Mouse (Mus musculus) megakaryocyte-erythroid progenitor cell, adult 5-6 weeks (primary cell): ENCODE results near the gene Trappc2. TPM values are rescaled to one million over a fixed set of nuclear protein-coding genes. Genes with fewer than 3 reads are reported as not detected.

Source experiments
- ATAC-seq: replicated peaks from 2 replicates; pipeline ENCODE4 v1.8.0; 2016; ENCODE audit warnings: mild to moderate bottlenecking, inconsistent platforms; ENCODE audit not compliant: severe bottlenecking, poor library complexity, low FRiP score, low TSS enrichment
- total RNA-seq, 2 experiments: library from RNA; stranded (forward) in 1 of 2; stranded (reverse) in 1 of 2; fragments of 200-1000, 215-1000 nt in 1 of 2; fragments of >200 nt in 1 of 2; fragmentation: Nextera tagmentation in 1 of 2; gene quantifications; 2 replicates each; pipeline ENCODE4 v1.2.3; 2014 to 2017

Gene Trappc2
- total RNA-seq (2014; fragmentation: Nextera tagmentation) (3.5 and 6.9 TPM in 2 replicates), total RNA-seq (2017) (6.6 and 7.3 TPM in 2 replicates)

GRCm38 (mm10) chrX:166440036-166440615, at the start of gene Trappc2:
Gene Trappc2, plus strand, starts transcription at chrX:166440574.
- ATAC-seq, result peak; percentile 26

GRCm38 (mm10) chrX:166393753-166394152, 46.6 kb upstream of the Trappc2 start:
- ATAC-seq, result 0 out of 2 replicates have a peak, but pooled peaks have one; percentile 37

GRCm38 (mm10) chrX:166407865-166408264, 32.5 kb upstream of the Trappc2 start:
- peak; percentile 100 for ATAC-seq

- ATAC-seq, result peak; percentile 73
Measured at GRCm38 (mm10) chrX:166416196-166416595, 24.2 kb upstream of the Trappc2 start.

- no peak for ATAC-seq
Measured at GRCm38 (mm10) chrX:166434812-166435211, 5.6 kb upstream of the Trappc2 start.

GRCm38 (mm10) chrX:166440616-166441063, 266 bp downstream of the Trappc2 start, which contains the start of gene Ofd1:
Gene Ofd1, minus strand, starts transcription at chrX:166440704.
- ATAC-seq, result peak; percentile 88

- ATAC-seq, result peak; percentile 56
Measured at GRCm38 (mm10) chrX:166444552-166444951, 4.2 kb downstream of the Trappc2 start.

- ATAC-seq, result no peak
Measured at GRCm38 (mm10) chrX:166453532-166453931, 13.2 kb downstream of the Trappc2 start.

GRCm38 (mm10) chrX:166454331-166454730, 14.0 kb downstream of the Trappc2 start:
- no peak for ATAC-seq

- no peak for ATAC-seq
Measured at GRCm38 (mm10) chrX:166455525-166455924, 15.2 kb downstream of the Trappc2 start.

GRCm38 (mm10) chrX:166468321-166468720, 27.9 kb downstream of the Trappc2 start:
- no peak for ATAC-seq

GRCm38 (mm10) chrX:166472612-166473011, 32.2 kb downstream of the Trappc2 start:
- no peak for ATAC-seq

GRCm38 (mm10) chrX:166477393-166477792, 37.0 kb downstream of the Trappc2 start:
- ATAC-seq, result no peak

GRCm38 (mm10) chrX:166478631-166479364, 38.4 kb downstream of the Trappc2 start:
- peak; percentile 51 for ATAC-seq

GRCm38 (mm10) chrX:166479365-166479983, 39.1 kb downstream of the Trappc2 start, which contains the start of gene Rab9:
Gene Rab9, minus strand, starts transcription at chrX:166479867.
- ATAC-seq, result peak; percentile 99

- no peak for ATAC-seq
Measured at GRCm38 (mm10) chrX:166495052-166495451, 54.7 kb downstream of the Trappc2 start.

GRCm38 (mm10) chrX:166497771-166498170, 57.4 kb downstream of the Trappc2 start:
- ATAC-seq, result no peak

GRCm38 (mm10) chrX:166499496-166500190, 59.3 kb downstream of the Trappc2 start:
- no peak for ATAC-seq
